18 mouse cellular contexts compared by ENCODE assay signal in genomic region chr1:93206277-93206970, GRCm38 (mm10). TPM values are rescaled to one million over a fixed set of nuclear protein-coding genes. Genes with fewer than 3 reads are reported as not detected.
DNase-seq lines count a peak whose midpoint lies in the region; ATAC-seq lines count a peak whose summit lies in the region.
"Had no signal": no experiment of that assay in that cellular context is flagged by ENCODE, and none has a peak within 500 bp of the region (broad histone marks: within the 10 kb centered on the region; RNA-seq: fewer than 3 reads in every experiment).

No protein-coding gene starts in this region.

- H3K4me1 ChIP-seq in midbrain, embryonic 16.5 days (ENCODE audit: control insufficient read depth, insufficient read depth, low read length), result peaks cover 12% of the 10 kb centered on the region
- peaks cover 13% of the 10 kb centered on the region; the same call in 1 of the 2 replicates for H3K4me1 ChIP-seq in midbrain, embryonic 14.5 days (ENCODE audit: control insufficient read depth, insufficient read depth, low read length)

- H3K36me3 ChIP-seq in midbrain, embryonic 16.5 days (ENCODE audit: control insufficient read depth, insufficient read depth, low read length), result no peaks in the 10 kb centered on the region
- no peaks in the 10 kb centered on the region for H3K36me3 ChIP-seq in midbrain, embryonic 14.5 days (ENCODE audit: control insufficient read depth, insufficient read depth, low read length)
- H3K36me3 ChIP-seq: G1E; neural tube, embryonic 12.5 days had no signal

- H3K27ac ChIP-seq in midbrain, embryonic 16.5 days (ENCODE audit: low read length), result no peak overlapping the region
- H3K27ac ChIP-seq in midbrain, embryonic 14.5 days (replicated peaks; ENCODE audit: low read depth, low read length), result no peak overlapping the region
- H3K27ac ChIP-seq: neural tube, embryonic 12.5 days had no signal

- WGBS in midbrain, embryonic 16.5 days, result 64% methylated on average over 12 of the region's 12 CpGs
- WGBS in midbrain, embryonic 14.5 days, result 61% methylated on average over 12 of the region's 12 CpGs

- H3K4me3 ChIP-seq in midbrain, embryonic 16.5 days (ENCODE audit: low read depth, low read length), result no peak overlapping the region
- H3K4me3 ChIP-seq in midbrain, embryonic 14.5 days (replicated peaks; ENCODE audit: low read depth, low read length), result no peak overlapping the region
- H3K4me3 ChIP-seq: neural tube, embryonic 12.5 days had no signal

- H3K9me3 ChIP-seq in midbrain, embryonic 16.5 days (replicated peaks; ENCODE audit: control insufficient read depth, low read length, poor library complexity, severe bottlenecking), result no peaks in the 10 kb centered on the region
- no peaks in the 10 kb centered on the region for H3K9me3 ChIP-seq in midbrain, embryonic 14.5 days (ENCODE audit: control insufficient read depth, low read length)
- H3K9me3 ChIP-seq: G1E; neural tube, embryonic 12.5 days had no signal

- no peaks in the 10 kb centered on the region for H3K27me3 ChIP-seq in midbrain, embryonic 16.5 days (ENCODE audit: control insufficient read depth, insufficient read depth, low read depth, low read length)
- no peaks in the 10 kb centered on the region for H3K27me3 ChIP-seq in midbrain, embryonic 14.5 days (ENCODE audit: control insufficient read depth, insufficient read depth, low read length)
- H3K27me3 ChIP-seq: neural tube, embryonic 12.5 days had no signal

- 0 out of 2 replicates have a peak, but pooled peaks have one; percentile 19 for ATAC-seq in midbrain, embryonic 16.5 days
- no peak for ATAC-seq in midbrain, embryonic 14.5 days (ENCODE audit: low FRiP score, low TSS enrichment)
- no peak for ATAC-seq in erythroblast, adult 5-6 weeks (replicated peaks; ENCODE audit: low FRiP score, poor library complexity, severe bottlenecking)

- H3K9ac ChIP-seq in midbrain, embryonic 16.5 days (ENCODE audit: low read depth, low read length), result no peak overlapping the region
- H3K9ac ChIP-seq in midbrain, embryonic 14.5 days (replicated peaks; ENCODE audit: low read length), result no peak overlapping the region
- H3K9ac ChIP-seq: neural tube, embryonic 12.5 days had no signal

- peak; percentile 19 for DNase-seq in embryo, embryonic 10 days (ENCODE audit: low spot score)
- no peak for DNase-seq in embryo, embryonic 9.5 days (ENCODE audit: extremely low spot score)
- DNase-seq in layer of hippocampus, adult 11-12 months (ENCODE audit: low spot score), result peak; percentile 26
- no peak for DNase-seq in layer of hippocampus, adult 8-10 months (ENCODE audit: low spot score in 2 of 2)
- no peak for DNase-seq in midbrain, embryonic 14.5 days
- DNase-seq in adrenal gland, postnatal 14 days, result no peak
- DNase-seq: cerebellum, adult 9-10 months; heart, adult 11 months; heart, postnatal 36 days; kidney, postnatal 25 days; spleen, adult 18-20 months had no signal

- H3K4me2 ChIP-seq in midbrain, embryonic 16.5 days (ENCODE audit: low read length), result no peak overlapping the region
- H3K4me2 ChIP-seq in midbrain, embryonic 14.5 days (ENCODE audit: low read length), result no peak overlapping the region
- H3K4me2 ChIP-seq: liver, embryonic 11.5 days; neural tube, embryonic 12.5 days had no signal

RNA-seq across cellular contexts. Expression of gene Sned1, which starts 29.2 kb away (rescaled TPM):
- total RNA-seq in layer of hippocampus, adult 8-10 months (2022), result 10 to 100 TPM in 3 of 4 experiments, 1 to 10 TPM in 1; 9.9 to 13.5 (median 12.4) TPM
- 5.5 and 6.2 TPM in 2 replicates for polyA plus RNA-seq in midbrain, embryonic 16.5 days (2015; fragmentation: Nextera tagmentation; extraction: Ambion mirVana)
- polyA plus RNA-seq in midbrain, embryonic 14.5 days (2014; fragmentation: Nextera tagmentation; extraction: Ambion mirVana), result 3.0 and 7.2 TPM in 2 replicates
- total RNA-seq in erythroblast, adult 5-6 weeks (2015; ENCODE audit: low replicate concordance), result 0.63 and 1.7 TPM in 2 replicates
- total RNA-seq in erythroblast, adult 5-6 weeks (2017; ENCODE audit: low replicate concordance), result 0.09 TPM in 1 of 2 replicates, not detected in the other
- 22.5 and 23.2 TPM in 2 replicates for total RNA-seq in adrenal gland, postnatal 14 days (2021)
- polyA plus RNA-seq: G1E had no signal

RNA-seq across cellular contexts. Expression of gene Crocc2, which starts 37.9 kb away (rescaled TPM):
- under 1 TPM; 0.27 to 0.72 (median 0.37) TPM for total RNA-seq in layer of hippocampus, adult 8-10 months (2022)
- polyA plus RNA-seq in midbrain, embryonic 16.5 days (2015; fragmentation: Nextera tagmentation; extraction: Ambion mirVana), result 0.51 and 0.74 TPM in 2 replicates
- 0.05 and 0.09 TPM in 2 replicates for polyA plus RNA-seq in midbrain, embryonic 14.5 days (2014; fragmentation: Nextera tagmentation; extraction: Ambion mirVana)
- total RNA-seq in erythroblast, adult 5-6 weeks (2015; ENCODE audit: low replicate concordance), result not detected in 2 replicates
- total RNA-seq in erythroblast, adult 5-6 weeks (2017; ENCODE audit: low replicate concordance), result not detected in 2 replicates
- total RNA-seq in adrenal gland, postnatal 14 days (2021), result 0.07 and 0.08 TPM in 2 replicates
- total RNA-seq: heart, postnatal 36 days had no signal
- polyA plus RNA-seq: G1E had no signal

RNA-seq across cellular contexts. Expression of gene 2310007B03Rik, which starts 45.7 kb away (rescaled TPM):
- not detected for total RNA-seq in layer of hippocampus, adult 8-10 months (2022)
- polyA plus RNA-seq in midbrain, embryonic 16.5 days (2015; fragmentation: Nextera tagmentation; extraction: Ambion mirVana), result 0.11 TPM in 1 of 2 replicates, not detected in the other
- not detected in 2 replicates for polyA plus RNA-seq in midbrain, embryonic 14.5 days (2014; fragmentation: Nextera tagmentation; extraction: Ambion mirVana)
- not detected in 2 replicates for total RNA-seq in erythroblast, adult 5-6 weeks (2015; ENCODE audit: low replicate concordance)
- total RNA-seq in erythroblast, adult 5-6 weeks (2017; ENCODE audit: low replicate concordance), result not detected in 2 replicates
- total RNA-seq in adrenal gland, postnatal 14 days (2021), result not detected in 2 replicates
- total RNA-seq: heart, postnatal 36 days; left cerebral cortex, adult 18-20 months had no signal
- polyA plus RNA-seq: G1E; testis, adult 2 months had no signal

Comparison
In these comparisons a context has a peak if more than half of its experiments do, and no peak if none do; other contexts are left out.
1. DNase-seq: peak in embryo, embryonic 10 days (single experiment) and layer of hippocampus, adult 11-12 months (single experiment); none in embryo, embryonic 9.5 days (single experiment), layer of hippocampus, adult 8-10 months (0 of 2), midbrain, embryonic 14.5 days (single experiment) and adrenal gland, postnatal 14 days (single experiment).